Mouse (Mus musculus) kidney, embryonic 14.5 days (tissue): ENCODE measurements around the gene Sgsm1. TPM values are rescaled to one million over a fixed set of nuclear protein-coding genes. Genes with fewer than 3 reads are reported as not detected.

Experiments
- ATAC-seq: fragments of 200-750 bp; cut with Nextera tagmentation; 2 replicates; pipeline ENCODE4 v1.8.0; 2017; ENCODE audit warnings: moderate number of reproducible peaks, mild to moderate bottlenecking, moderate TSS enrichment, moderate library complexity; ENCODE audit not compliant: low FRiP score, low TSS enrichment
- H3K27ac ChIP-seq: fragments of 300-500 bp; sonication (generic); 2 replicates; pipeline ENCODE4 v1.5.1; 2014; ENCODE audit warnings: low read depth, mild to moderate bottlenecking, low read length, moderate library complexity, mixed read lengths
- H3K27me3 ChIP-seq: fragments of 300-500 bp; sonication (generic); 2 replicates; pipeline ENCODE4 v1.6.1; 2014; ENCODE audit warnings: mild to moderate bottlenecking, low read length; ENCODE audit not compliant: control insufficient read depth, insufficient read depth
- H3K36me3 ChIP-seq: fragments of 300-500 bp; sonication (generic); 2 replicates; pipeline ENCODE4 v1.6.1; 2014; ENCODE audit warnings: low read length, mixed read lengths; ENCODE audit not compliant: control insufficient read depth, insufficient read depth
- H3K4me1 ChIP-seq: fragments of 300-500 bp; sonication (generic); 2 replicates; pipeline ENCODE4 v1.6.1; 2014; ENCODE audit warnings: low read length, mixed read lengths; ENCODE audit not compliant: control insufficient read depth, insufficient read depth
- H3K4me2 ChIP-seq: fragments of 300-500 bp; sonication (generic); replicated peaks from 2 replicates; pipeline ENCODE4 v1.6.1; 2014; ENCODE audit warnings: low read depth, mild to moderate bottlenecking, low read length
- H3K4me3 ChIP-seq: fragments of 300-500 bp; sonication (generic); 2 replicates; pipeline ENCODE4 v1.5.1; 2014; ENCODE audit warnings: mild to moderate bottlenecking, low read length
- H3K9ac ChIP-seq: fragments of 300-500 bp; sonication (generic); 2 replicates; pipeline ENCODE4 v1.6.1; 2014; ENCODE audit warnings: low read depth, mild to moderate bottlenecking, low read length, moderate library complexity
- H3K9me3 ChIP-seq: fragments of 300-500 bp; sonication (generic); 2 replicates; pipeline ENCODE4 v1.6.1; 2016; ENCODE audit warnings: low read length; ENCODE audit not compliant: control insufficient read depth
- WGBS: fragments of 180-500 bp; shearing (Covaris S2); extraction: QIAGEN DNeasy Blood & Tissue Kit; methylation state at CpG from one replicate; pipeline ENCODE4 v1.1.7; 2014; 5-methylcytosine and 5-hydroxymethylcytosine counted together
- polyA plus RNA-seq: library from polyadenylated mRNA; unstranded; fragments of >200 nt; fragmentation: Nextera tagmentation; extraction: Ambion mirVana; gene quantifications from 2 replicates; pipeline ENCODE4 v1.2.1, GENCODE M21; 2014

Sgsm1 gene
- polyA plus RNA-seq, 1 experiment from 2014 or later, result 5.0 TPM

DNA sequence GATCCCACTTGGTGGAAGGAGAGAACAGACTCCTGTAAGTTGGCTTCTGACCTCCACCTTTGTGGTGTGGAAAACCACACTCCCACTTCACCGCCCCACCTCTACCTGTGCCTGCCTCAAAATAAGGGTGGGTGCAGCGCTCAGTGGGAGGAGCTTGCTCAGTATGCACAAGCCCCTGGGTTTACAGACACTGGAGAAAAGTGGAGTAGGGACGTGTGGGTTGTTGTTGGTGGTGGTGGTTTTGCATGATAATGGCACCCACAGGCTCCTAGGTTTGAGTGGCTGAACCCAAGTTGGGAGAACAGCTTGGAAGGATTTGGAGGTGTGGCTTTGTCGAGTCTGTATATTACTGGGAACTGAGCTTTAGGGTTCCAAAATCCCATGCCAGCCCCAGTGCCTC is 22.3 kb upstream of the Sgsm1 start:
- no peak overlapping the region for H3K27ac ChIP-seq
- peaks cover 37% of the 10 kb centered on the region for H3K27me3 ChIP-seq
- H3K4me3 ChIP-seq, result no peak overlapping the region
- ATAC-seq, result no peak
- H3K9me3 ChIP-seq, result peaks cover 7% of the 10 kb centered on the region
- 60% methylated on average over 4 of the region's 4 CpGs for WGBS
- no peak overlapping the region for H3K9ac ChIP-seq
- H3K36me3 ChIP-seq, result no peaks in the 10 kb centered on the region
- H3K4me2 ChIP-seq, result no peak overlapping the region
- H3K4me1 ChIP-seq, result peaks cover 5% of the 10 kb centered on the region; the same call in 1 of the 2 replicates

DNA sequence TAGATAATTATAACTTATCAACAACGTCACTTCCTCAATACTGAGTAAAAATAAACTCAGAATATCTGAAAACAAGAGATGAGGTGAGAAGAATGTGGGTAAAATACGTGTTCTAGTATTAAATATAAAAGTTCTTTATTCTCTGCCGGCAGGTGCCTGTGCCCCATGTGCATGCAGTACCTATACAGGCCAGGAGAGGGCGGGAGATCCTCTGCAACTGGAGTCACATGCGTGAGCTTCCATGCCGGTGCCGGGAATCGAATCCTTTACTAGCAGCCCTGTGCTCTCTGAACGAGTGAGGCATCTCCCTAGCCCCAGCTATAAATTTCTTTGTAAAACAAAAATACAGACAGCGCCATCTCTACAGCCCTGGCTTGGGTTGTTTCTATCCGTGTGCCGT is 21.7 kb upstream of the Sgsm1 start:
- no peak for ATAC-seq
- no peak overlapping the region for H3K4me3 ChIP-seq
- no peak overlapping the region for H3K27ac ChIP-seq
- 41% methylated on average over 12 of the region's 12 CpGs for WGBS
- H3K4me1 ChIP-seq, result peaks cover 5% of the 10 kb centered on the region; the same call in 1 of the 2 replicates
- no peak overlapping the region for H3K4me2 ChIP-seq
- no peak overlapping the region for H3K9ac ChIP-seq
- H3K36me3 ChIP-seq, result no peaks in the 10 kb centered on the region
- peaks cover 7% of the 10 kb centered on the region for H3K9me3 ChIP-seq
- H3K27me3 ChIP-seq, result peaks cover 37% of the 10 kb centered on the region

DNA sequence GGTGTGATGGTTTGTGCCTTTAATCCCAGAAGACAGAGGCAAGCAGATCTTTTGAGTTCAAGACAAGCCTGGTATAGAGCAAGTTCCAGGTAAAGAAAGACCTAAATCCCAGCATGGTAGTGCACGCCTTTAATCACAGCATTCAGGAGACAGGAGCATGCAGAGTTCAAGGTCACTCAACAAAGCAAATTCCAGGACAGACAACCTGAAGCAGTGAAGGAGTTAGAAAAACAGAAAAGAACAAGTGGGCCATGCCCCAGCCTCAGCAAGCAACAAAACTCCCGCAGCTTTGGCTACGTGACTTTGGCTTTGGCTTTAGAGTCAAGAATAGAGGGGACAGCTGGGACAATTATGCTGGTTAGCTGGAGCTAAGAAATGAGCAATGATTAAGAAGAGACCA is 19.6 kb upstream of the Sgsm1 start:
- peaks cover 7% of the 10 kb centered on the region for H3K9me3 ChIP-seq
- no peak overlapping the region for H3K4me3 ChIP-seq
- H3K4me2 ChIP-seq, result no peak overlapping the region
- peaks cover 3% of the 10 kb centered on the region; the same call in 1 of the 2 replicates for H3K4me1 ChIP-seq
- H3K27me3 ChIP-seq, result peaks cover 27% of the 10 kb centered on the region
- WGBS, result 88% methylated on average over 3 of the region's 3 CpGs
- no peaks in the 10 kb centered on the region for H3K36me3 ChIP-seq
- no peak overlapping the region for H3K9ac ChIP-seq
- H3K27ac ChIP-seq, result no peak overlapping the region
- no peak for ATAC-seq

GRCm38 (mm10) chr5:113329463-113329862 is 18.9 kb upstream of the Sgsm1 start:
- Histone ChIP-seq H3K4me1 (0 out of 2 replicates have a peak, but pooled peaks cover under 1% of the 10 kb centered on the region), H3K4me3 (no peak overlapping the region), H3K4me2 (no peak overlapping the region), H3K9ac (no peak overlapping the region), H3K27me3 (peaks cover 26% of the 10 kb centered on the region), H3K9me3 (peaks cover 7% of the 10 kb centered on the region), H3K27ac (no peak overlapping the region), H3K36me3 (no peaks in the 10 kb centered on the region)
- 93% methylated on average over 8 of the region's 8 CpGs for WGBS
- ATAC-seq, result no peak

DNA sequence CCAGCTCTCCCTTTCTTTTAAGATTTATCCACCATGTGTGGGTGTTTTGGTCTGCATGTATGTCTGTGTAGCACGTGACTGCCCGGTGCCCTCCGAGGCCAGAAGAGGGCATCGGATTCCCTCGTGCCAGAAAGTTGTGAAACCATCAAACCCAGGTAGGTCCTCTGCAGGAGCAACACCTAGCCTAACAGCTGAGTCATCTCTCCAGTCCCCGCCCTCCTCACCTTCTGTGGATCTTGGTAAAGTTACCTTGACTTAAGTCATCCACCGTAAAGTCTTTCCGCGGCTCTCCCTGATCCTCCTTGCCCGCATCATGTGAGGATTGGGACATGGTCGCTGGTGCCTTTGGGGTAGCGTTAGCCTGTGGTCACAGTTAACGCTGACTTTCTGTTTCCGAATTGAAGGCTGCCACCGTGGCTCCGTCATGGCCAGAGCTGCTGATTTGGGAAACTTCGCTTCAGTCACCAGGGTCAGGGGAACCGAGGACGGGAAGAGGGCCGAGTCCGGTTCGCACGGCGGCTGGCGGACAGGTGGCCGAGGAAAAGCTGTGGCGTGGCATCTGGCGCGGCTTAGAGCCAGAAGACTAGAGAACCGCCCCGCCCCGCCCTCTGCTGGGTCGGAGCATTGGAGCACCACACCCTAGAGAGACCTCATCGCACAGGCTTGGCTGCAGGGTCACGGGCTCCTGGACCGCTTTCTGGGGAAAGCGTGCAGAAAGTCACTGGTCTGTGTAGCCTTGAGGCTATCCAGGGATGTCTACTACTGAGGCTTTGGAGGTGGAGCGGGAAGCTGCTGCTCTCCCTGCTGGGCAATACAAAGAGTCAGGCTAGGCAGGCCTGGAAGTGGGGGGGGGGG is 13.4 kb upstream of the Sgsm1 start:
- Histone ChIP-seq H3K27me3 (peaks cover 18% of the 10 kb centered on the region), H3K9ac (peak overlapping the region; percentile 5; the same call in 1 of the 2 replicates)
- peak; percentile 74 for ATAC-seq

DNA sequence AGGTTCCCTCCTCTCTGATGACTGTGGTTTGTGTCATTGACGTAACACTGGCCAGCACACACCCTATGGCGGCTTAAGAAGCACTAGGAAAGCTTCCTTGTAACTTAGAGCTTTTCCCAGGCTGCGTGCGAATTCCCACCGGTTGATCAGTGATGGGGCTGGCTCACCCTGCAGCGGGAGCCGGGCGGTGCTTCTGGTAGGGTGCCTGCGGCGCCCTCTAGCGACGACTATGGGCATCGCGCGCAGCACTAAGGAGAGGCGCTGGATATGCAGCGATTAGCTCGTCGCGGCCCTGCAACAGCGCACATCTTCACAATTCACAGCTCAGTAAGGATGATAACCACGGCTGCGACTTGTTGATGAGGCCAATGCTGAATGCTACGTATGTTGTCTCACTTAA is 3.4 kb upstream of the Sgsm1 start:
- Histone ChIP-seq H3K9ac (no peak overlapping the region), H3K9me3 (no peaks in the 10 kb centered on the region), H3K4me2 (peak overlapping the region; percentile 8; the same call in 1 of the 2 replicates), H3K27ac (no peak overlapping the region), H3K4me1 (no peaks in the 10 kb centered on the region), H3K27me3 (peaks cover 15% of the 10 kb centered on the region), H3K36me3 (no peaks in the 10 kb centered on the region), H3K4me3 (no peak overlapping the region)
- 2% methylated on average over 24 of the region's 24 CpGs for WGBS
- ATAC-seq, result peak; percentile 50; the same call in 1 of the 2 replicates

More for the DNA sequence above, 13.4 kb upstream of the Sgsm1 start:
- H3K27ac ChIP-seq, result no peak overlapping the region
- peak overlapping the region; percentile 22 for H3K4me3 ChIP-seq
- H3K4me1 ChIP-seq, result peaks cover 5% of the 10 kb centered on the region; the same call in 1 of the 2 replicates
- WGBS, result 3% methylated on average over 38 of the region's 38 CpGs
- peaks cover 7% of the 10 kb centered on the region for H3K9me3 ChIP-seq
- H3K36me3 ChIP-seq, result no peaks in the 10 kb centered on the region
- peak overlapping the region; percentile 50 for H3K4me2 ChIP-seq

DNA sequence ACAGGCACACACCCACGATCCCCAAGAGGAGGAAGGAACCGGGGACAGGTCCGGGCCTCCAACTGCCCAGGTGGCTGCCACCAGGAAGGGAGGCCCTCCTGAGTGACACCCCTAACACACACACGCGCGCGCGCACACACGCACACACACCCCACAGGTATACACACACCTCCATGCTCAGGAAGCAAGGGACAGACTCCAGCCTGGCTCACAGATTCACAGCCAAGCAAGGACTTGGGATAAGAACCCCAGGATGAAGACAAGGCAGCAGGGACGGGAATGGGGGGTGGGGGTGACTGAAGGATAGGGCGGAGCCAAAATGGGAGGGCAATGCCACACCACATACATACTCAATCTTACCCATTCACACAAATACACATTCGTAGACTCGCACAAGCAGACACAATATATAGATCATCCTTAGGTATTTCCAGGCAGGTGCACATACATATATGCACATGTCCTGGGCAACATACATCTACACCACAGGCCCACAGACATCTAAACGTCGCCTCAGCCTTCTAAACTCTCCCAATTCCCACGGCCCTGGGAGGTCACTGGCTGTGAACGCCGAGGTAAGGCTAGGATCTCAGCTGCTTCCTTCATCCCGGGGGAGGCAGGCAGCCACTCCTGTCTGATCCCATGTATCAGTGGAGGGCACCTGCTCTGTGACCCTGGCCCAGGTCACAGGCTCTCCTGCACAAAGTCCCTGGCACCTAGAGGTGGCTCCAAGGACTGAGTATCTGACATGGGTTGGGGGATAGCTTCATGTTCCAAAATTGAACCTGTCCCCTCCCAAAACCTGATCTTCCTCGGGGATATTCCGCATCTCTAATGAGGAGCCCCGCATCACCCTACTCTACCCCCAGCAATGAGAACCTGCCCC is 852 bp downstream of the Sgsm1 start:
- 60% methylated on average over 22 of the region's 22 CpGs for WGBS
- H3K4me2 ChIP-seq, result peak overlapping the region; percentile 75
- peaks cover 12% of the 10 kb centered on the region for H3K4me1 ChIP-seq
- no peak for ATAC-seq
- no peak overlapping the region for H3K27ac ChIP-seq
- H3K27me3 ChIP-seq, result peaks cover 25% of the 10 kb centered on the region
- no peaks in the 10 kb centered on the region for H3K36me3 ChIP-seq
- peak overlapping the region; percentile 53 for H3K4me3 ChIP-seq
- no peaks in the 10 kb centered on the region for H3K9me3 ChIP-seq
- peak overlapping the region; percentile 52 for H3K9ac ChIP-seq

- no peak overlapping the region for H3K9ac ChIP-seq
- peaks cover 22% of the 10 kb centered on the region for H3K27me3 ChIP-seq
- no peaks in the 10 kb centered on the region for H3K9me3 ChIP-seq
- under 1% methylated on average over 25 of the region's 25 CpGs for WGBS
- H3K36me3 ChIP-seq, result no peaks in the 10 kb centered on the region
- H3K27ac ChIP-seq, result no peak overlapping the region
- peak overlapping the region; percentile 55 for H3K4me2 ChIP-seq
- ATAC-seq, result peak; percentile 61
- peak overlapping the region; percentile 15; the same call in 1 of the 2 replicates for H3K4me3 ChIP-seq
- H3K4me1 ChIP-seq, result peaks cover 12% of the 10 kb centered on the region
Measured at GRCm38 (mm10) chr5:113306750-113307477, 3.7 kb downstream of the Sgsm1 start.
